16 mouse cellular contexts compared by ENCODE assay signal in genomic region chr15:31155141-31155540, GRCm38 (mm10).
DNase-seq lines count a peak whose midpoint lies in the region; ATAC-seq and TF ChIP-seq lines count a peak whose summit lies in the region.
"Had no signal": no experiment of that assay in that cellular context is flagged by ENCODE, and none has a peak within 500 bp of the region (broad histone marks: within the 10 kb centered on the region; RNA-seq: fewer than 3 reads in every experiment).

No protein-coding gene starts in this region.

- 22% methylated on average over 9 of the region's 9 CpGs for WGBS in kidney, postnatal 0 days
- WGBS in limb, embryonic 10.5 days: 39% methylated on average over 9 of the region's 9 CpGs

- H3K27ac ChIP-seq in kidney, postnatal 0 days: no peak overlapping the region
- H3K27ac ChIP-seq in limb, embryonic 10.5 days: peak overlapping the region; percentile 74
- H3K27ac ChIP-seq: left cerebral cortex, adult 2 months; midbrain, embryonic 12.5 days; neural tube, embryonic 13.5 days had no signal

- 0 out of 2 replicates have a peak, but pooled peaks cover 4% of the 10 kb centered on the region for H3K4me1 ChIP-seq in kidney, postnatal 0 days (replicated peaks; ENCODE audit: insufficient read depth, low read length)
- peaks cover 17% of the 10 kb centered on the region for H3K4me1 ChIP-seq in limb, embryonic 10.5 days
- H3K4me1 ChIP-seq: midbrain, embryonic 12.5 days; neural tube, embryonic 13.5 days had no signal

- no peak for TF ChIP-seq CTCF in kidney, postnatal 0 days (IDR thresholded peaks at IDR 0.05; ENCODE audit: low read depth)

- no peaks in the 10 kb centered on the region for H3K9me3 ChIP-seq in kidney, postnatal 0 days (replicated peaks; ENCODE audit: low read length)
- no peaks in the 10 kb centered on the region for H3K9me3 ChIP-seq in limb, embryonic 10.5 days (replicated peaks)
- H3K9me3 ChIP-seq: midbrain, embryonic 12.5 days; neural tube, embryonic 13.5 days had no signal

- no peak overlapping the region for H3K4me3 ChIP-seq in kidney, postnatal 0 days (replicated peaks; ENCODE audit: low read depth, low read length)
- H3K4me3 ChIP-seq in limb, embryonic 10.5 days: no peak overlapping the region
- H3K4me3 ChIP-seq: left cerebral cortex, adult 2 months; midbrain, embryonic 12.5 days; neural tube, embryonic 13.5 days had no signal

- peak overlapping the region; percentile 4; the same call in 1 of the 2 replicates for H3K4me2 ChIP-seq in kidney, postnatal 0 days (ENCODE audit: low read length)
- H3K4me2 ChIP-seq: midbrain, embryonic 12.5 days; neural tube, embryonic 13.5 days had no signal

- no peaks in the 10 kb centered on the region for H3K27me3 ChIP-seq in kidney, postnatal 0 days (ENCODE audit: insufficient read depth, low read length)
- H3K27me3 ChIP-seq in limb, embryonic 10.5 days (ENCODE audit: low read depth, poor library complexity, severe bottlenecking): no peaks in the 10 kb centered on the region
- H3K27me3 ChIP-seq: midbrain, embryonic 12.5 days; neural tube, embryonic 13.5 days had no signal

- peak; percentile 37 for DNase-seq in kidney, postnatal 0 days (ENCODE audit: low spot score)
- DNase-seq in kidney, adult 8-10 months: no peak
- peak; percentile 11 for DNase-seq in NIH3T3 (ENCODE audit: low read depth)
- DNase-seq in embryo, embryonic 10.5 days (ENCODE audit: low spot score): peak; percentile 40
- peak; percentile 66 for DNase-seq in limb, embryonic 10.5 days (ENCODE audit: low spot score)
- no peak for DNase-seq in adrenal gland, postnatal 25 days
- DNase-seq: cerebellum, adult 2 months; heart, adult 18-20 months; heart, postnatal 36 days; right cerebral cortex, adult 18-20 months; thymus, postnatal 14 days had no signal

- H3K36me3 ChIP-seq in kidney, postnatal 0 days (ENCODE audit: insufficient read depth, low read length): no peaks in the 10 kb centered on the region
- no peaks in the 10 kb centered on the region for H3K36me3 ChIP-seq in limb, embryonic 10.5 days
- H3K36me3 ChIP-seq: midbrain, embryonic 12.5 days; neural tube, embryonic 13.5 days had no signal

- ATAC-seq in kidney, postnatal 0 days (replicated peaks; ENCODE audit: low FRiP score, low read depth): peak; percentile 73; the same call in 1 of the 2 replicates
- ATAC-seq in megakaryocyte, adult 5-6 weeks (ENCODE audit: poor library complexity, severe bottlenecking): no peak
- ATAC-seq: intestine, postnatal 0 days had no signal

- H3K9ac ChIP-seq in kidney, postnatal 0 days (ENCODE audit: low read depth, low read length): no peak overlapping the region
- H3K9ac ChIP-seq: midbrain, embryonic 12.5 days; neural tube, embryonic 13.5 days had no signal

Comparison
In these comparisons a context has a peak if more than half of its experiments do, and no peak if none do; other contexts are left out.
1. DNase-seq: peak in kidney, postnatal 0 days (single experiment), NIH3T3 (single experiment), embryo, embryonic 10.5 days (single experiment) and limb, embryonic 10.5 days (single experiment); none in kidney, adult 8-10 months (0 of 2) and adrenal gland, postnatal 25 days (single experiment).